Mouse (Mus musculus) G1E (cell line): ENCODE measurements around the gene Wipi1.

Source experiments
- CTCF ChIP-seq: IDR thresholded peaks from 2 replicates; pipeline ENCODE4 v1.5.1; 2012; ENCODE audit warnings: low read depth, low read length, inconsistent platforms, mixed read lengths
- GATA1 ChIP-seq: IDR thresholded peaks from 2 replicates; pipeline ENCODE4 v1.6.1; 2012; ENCODE audit warnings: borderline replicate concordance, low read length, inconsistent platforms, mixed read lengths
- GATA2 ChIP-seq: IDR thresholded peaks from 2 replicates; pipeline ENCODE4 v1.6.1; 2012; ENCODE audit warnings: low read depth, low read length, inconsistent platforms, borderline replicate concordance
- POLR2AphosphoS5 ChIP-seq: IDR thresholded peaks from 2 replicates; pipeline ENCODE4 v1.6.1; 2012; ENCODE audit warnings: low read depth, low read length, inconsistent platforms; ENCODE audit not compliant: insufficient replicate concordance

DNA sequence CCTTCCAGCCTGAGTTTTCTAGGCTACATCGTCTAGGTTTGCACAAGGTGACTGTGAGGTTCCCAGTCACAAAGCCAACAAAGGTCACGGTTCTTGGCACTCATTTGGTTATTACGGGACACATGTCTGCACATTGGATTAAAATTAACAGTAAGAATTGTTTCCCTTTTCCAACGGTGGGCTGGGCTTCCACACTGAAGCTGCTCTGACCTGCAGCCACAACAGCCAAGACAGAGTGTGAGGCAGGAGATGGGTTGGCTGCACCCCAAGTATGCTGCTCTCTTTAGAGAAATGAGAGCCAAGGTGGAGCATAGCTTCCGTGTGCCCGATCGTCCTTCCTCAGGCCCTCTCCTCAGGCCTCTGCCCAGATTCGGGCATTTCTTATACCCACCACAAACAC is 17.0 kb downstream of the Wipi1 start:
- TF ChIP-seq POLR2AphosphoS5 (no peak), CTCF (no peak), GATA2 (no peak), GATA1 (no peak)
